Mouse (Mus musculus): Measurements from ENCODE around the gene Gna14.

Gna14 gene

GRCm38 (mm10) chr19:16593256-16593974, 157.9 kb downstream of the Gna14 start:
- no peak for DNase-seq (ENCODE audit: low spot score in 2 of 2)

GRCm38 (mm10) chr19:16593975-16594317, 158.4 kb downstream of the Gna14 start:
- DNase-seq (ENCODE audit: low spot score in 2 of 2): no peak

GRCm38 (mm10) chr19:16597216-16597615, 161.7 kb downstream of the Gna14 start:
- DNase-seq (ENCODE audit: low spot score in 2 of 2): no peak

- DNase-seq (ENCODE audit: low spot score in 2 of 2): no peak
Observed at GRCm38 (mm10) chr19:16598653-16599297, 163.2 kb downstream of the Gna14 start.

GRCm38 (mm10) chr19:16599298-16599970, 163.9 kb downstream of the Gna14 start:
- peak; percentile 34 to 41 for DNase-seq (ENCODE audit: low spot score in 2 of 2)

- DNase-seq (ENCODE audit: low spot score in 2 of 2): no peak
Observed at GRCm38 (mm10) chr19:16602026-16602425, 166.5 kb downstream of the Gna14 start.

- DNase-seq (ENCODE audit: low spot score in 2 of 2): no peak
Observed at GRCm38 (mm10) chr19:16607634-16608033, 172.1 kb downstream of the Gna14 start.

- no peak for DNase-seq (ENCODE audit: low spot score in 2 of 2)
Observed at GRCm38 (mm10) chr19:16623154-16623553, 187.6 kb downstream of the Gna14 start.

- DNase-seq (ENCODE audit: low spot score in 2 of 2): no peak
Observed at GRCm38 (mm10) chr19:16624994-16625393, 189.4 kb downstream of the Gna14 start.

GRCm38 (mm10) chr19:16625610-16626395, 190.2 kb downstream of the Gna14 start:
- DNase-seq (ENCODE audit: low spot score in 2 of 2): no peak

Data from urinary bladder, adult 18-20 months (tissue).